Mouse (Mus musculus): ENCODE measurements at regions not wholly inside any gene's neighbourhood (a gene's known extent, or its start where the extent isn't known, plus 50 kb on each side); places are given as distances from the start of the nearest gene placed in this dataset.

DNA sequence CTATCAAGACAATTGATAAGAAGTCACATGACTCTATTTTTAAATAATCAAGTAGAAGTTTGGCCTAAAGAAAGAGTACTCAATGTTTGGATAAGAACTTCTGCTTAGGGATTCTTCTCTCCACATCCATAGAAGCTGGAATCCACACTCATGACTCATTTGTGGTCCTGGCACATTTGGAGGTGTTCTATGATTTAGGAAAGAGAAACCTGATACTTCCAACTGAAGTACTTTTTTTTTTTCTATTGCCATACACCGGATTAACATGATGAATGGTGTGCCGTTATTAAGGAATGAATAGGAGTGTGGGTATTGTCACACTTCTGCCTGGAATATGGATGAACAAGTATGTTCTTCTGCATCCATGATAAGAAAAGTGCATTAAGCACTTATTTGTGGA lies 158.5 kb upstream of the Pter start:
- Histone ChIP-seq H3K4me2 (no peak overlapping the region), H3K36me3 (no peaks in the 10 kb centered on the region), H3K27me3 (no peaks in the 10 kb centered on the region), H3K9ac (no peak overlapping the region), H3K9me3 (no peaks in the 10 kb centered on the region), H3K27ac (no peak overlapping the region), H3K4me1 (replicated peaks) (no peaks in the 10 kb centered on the region), H3K4me3 (no peak overlapping the region)
- WGBS, result 92% methylated on average over 2 of the region's 2 CpGs
- ATAC-seq (ENCODE audit: low FRiP score), result no peak

- Histone ChIP-seq H3K9ac (no peak overlapping the region), H3K4me1 (replicated peaks) (no peaks in the 10 kb centered on the region), H3K27me3 (no peaks in the 10 kb centered on the region), H3K4me3 (no peak overlapping the region), H3K27ac (no peak overlapping the region), H3K9me3 (no peaks in the 10 kb centered on the region), H3K4me2 (no peak overlapping the region), H3K36me3 (no peaks in the 10 kb centered on the region)
- 68% methylated on average over 3 of the region's 3 CpGs for WGBS
- ATAC-seq (ENCODE audit: low FRiP score), result no peak
Observed at GRCm38 (mm10) chr2:12776866-12777265, 147.0 kb upstream of the Pter start.

DNA sequence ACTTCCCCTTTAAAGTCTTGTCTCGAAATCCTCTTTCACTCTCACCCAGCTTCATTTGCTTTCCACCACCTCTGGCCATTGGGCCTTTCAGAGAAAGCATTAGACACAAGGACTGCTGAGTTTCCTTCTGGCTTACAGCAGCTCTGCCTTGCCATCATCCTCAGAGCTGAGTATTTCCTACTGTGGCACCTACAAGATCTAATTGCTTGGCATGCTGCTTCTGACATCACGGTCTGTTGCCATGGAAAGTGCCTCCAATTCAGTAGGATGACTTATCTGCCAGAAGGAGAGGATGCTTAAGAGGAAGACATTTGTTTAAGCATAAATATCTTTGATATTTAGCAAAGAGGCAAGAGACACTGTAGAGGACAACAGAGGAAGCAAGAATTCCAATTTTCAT lies 146.1 kb upstream of the Pter start:
- 71% methylated on average over 2 of the region's 2 CpGs for WGBS
- no peak overlapping the region for H3K4me2 ChIP-seq
- H3K4me3 ChIP-seq, result no peak overlapping the region

GRCm38 (mm10) chr2:12792596-12792995 lies 131.2 kb upstream of the Pter start:
- Histone ChIP-seq H3K9ac (no peak overlapping the region), H3K36me3 (no peaks in the 10 kb centered on the region), H3K4me1 (replicated peaks) (no peaks in the 10 kb centered on the region), H3K27ac (no peak overlapping the region), H3K4me3 (no peak overlapping the region), H3K27me3 (no peaks in the 10 kb centered on the region), H3K9me3 (no peaks in the 10 kb centered on the region), H3K4me2 (no peak overlapping the region)
- ATAC-seq (ENCODE audit: low FRiP score), result no peak
- 77% methylated on average over 2 of the region's 2 CpGs for WGBS

More for the DNA sequence above, 146.1 kb upstream of the Pter start:
- no peaks in the 10 kb centered on the region for H3K36me3 ChIP-seq
- no peaks in the 10 kb centered on the region for H3K4me1 ChIP-seq (replicated peaks)
- H3K27ac ChIP-seq, result no peak overlapping the region
- no peak for ATAC-seq (ENCODE audit: low FRiP score)
- H3K9ac ChIP-seq, result no peak overlapping the region
- H3K9me3 ChIP-seq, result no peaks in the 10 kb centered on the region
- no peaks in the 10 kb centered on the region for H3K27me3 ChIP-seq

DNA sequence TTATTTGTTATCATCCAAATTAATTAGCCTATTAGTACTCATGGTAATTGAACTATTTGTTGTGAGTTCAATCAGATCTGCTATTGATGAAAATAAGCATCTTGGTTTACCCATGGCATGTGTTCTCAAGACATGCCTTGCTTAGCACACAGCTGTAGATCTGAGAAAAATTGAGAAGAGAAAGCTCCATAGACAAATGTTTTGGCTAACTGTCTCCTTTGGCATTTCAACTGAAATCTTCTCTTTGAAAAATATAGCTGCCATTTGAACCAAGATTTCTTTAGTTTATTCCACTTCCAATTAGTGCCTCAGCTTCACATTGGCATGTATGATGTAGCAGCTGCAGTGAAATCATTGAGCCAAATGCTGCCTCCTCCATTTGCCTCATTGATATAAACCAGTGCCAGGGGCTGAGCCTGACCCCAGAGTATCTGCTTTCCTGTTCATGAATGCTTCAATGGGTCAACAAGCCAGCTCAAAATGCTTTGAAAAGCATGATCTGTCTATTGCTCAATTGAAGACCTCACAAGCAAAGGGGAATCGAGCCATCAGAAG lies 126.1 kb upstream of the Pter start:
- no peaks in the 10 kb centered on the region for H3K9me3 ChIP-seq
- H3K9ac ChIP-seq, result no peak overlapping the region
- 68% methylated on average over 1 of the region's 1 CpGs for WGBS
- no peak overlapping the region for H3K27ac ChIP-seq
- no peaks in the 10 kb centered on the region for H3K36me3 ChIP-seq
- no peak overlapping the region for H3K4me2 ChIP-seq
- no peak for ATAC-seq (ENCODE audit: low FRiP score)
- H3K27me3 ChIP-seq, result no peaks in the 10 kb centered on the region
- no peaks in the 10 kb centered on the region for H3K4me1 ChIP-seq (replicated peaks)
- H3K4me3 ChIP-seq, result no peak overlapping the region

GRCm38 (mm10) chr2:12799153-12799925 lies 124.5 kb upstream of the Pter start:
- no peaks in the 10 kb centered on the region for H3K4me1 ChIP-seq (replicated peaks)
- 92% methylated on average over 4 of the region's 4 CpGs for WGBS
- no peak overlapping the region for H3K27ac ChIP-seq
- ATAC-seq (ENCODE audit: low FRiP score), result no peak
- no peaks in the 10 kb centered on the region for H3K9me3 ChIP-seq
- no peak overlapping the region for H3K4me2 ChIP-seq
- no peaks in the 10 kb centered on the region for H3K27me3 ChIP-seq
- no peak overlapping the region for H3K4me3 ChIP-seq
- H3K9ac ChIP-seq, result no peak overlapping the region
- H3K36me3 ChIP-seq, result no peaks in the 10 kb centered on the region

GRCm38 (mm10) chr2:12802667-12803066 lies 121.2 kb upstream of the Pter start:
- Histone ChIP-seq H3K27me3 (no peaks in the 10 kb centered on the region), H3K4me3 (no peak overlapping the region), H3K9me3 (no peaks in the 10 kb centered on the region), H3K9ac (no peak overlapping the region), H3K4me1 (replicated peaks) (no peaks in the 10 kb centered on the region), H3K27ac (no peak overlapping the region), H3K36me3 (no peaks in the 10 kb centered on the region), H3K4me2 (no peak overlapping the region)
- 66% methylated on average over 1 of the region's 1 CpGs for WGBS
- ATAC-seq (ENCODE audit: low FRiP score), result no peak

- Histone ChIP-seq H3K27me3 (no peaks in the 10 kb centered on the region), H3K9ac (no peak overlapping the region), H3K4me1 (replicated peaks) (no peaks in the 10 kb centered on the region), H3K9me3 (no peaks in the 10 kb centered on the region), H3K27ac (no peak overlapping the region), H3K4me2 (no peak overlapping the region), H3K4me3 (no peak overlapping the region), H3K36me3 (no peaks in the 10 kb centered on the region)
- 77% methylated on average over 2 of the region's 2 CpGs for WGBS
- no peak for ATAC-seq (ENCODE audit: low FRiP score)
Observed at GRCm38 (mm10) chr2:12805096-12805495, 118.7 kb upstream of the Pter start.

GRCm38 (mm10) chr2:12808466-12808865 lies 115.4 kb upstream of the Pter start:
- Histone ChIP-seq H3K36me3 (no peaks in the 10 kb centered on the region), H3K4me1 (replicated peaks) (no peaks in the 10 kb centered on the region), H3K4me3 (no peak overlapping the region), H3K4me2 (no peak overlapping the region), H3K9ac (no peak overlapping the region), H3K27ac (no peak overlapping the region), H3K9me3 (peaks cover 6% of the 10 kb centered on the region; the same call in 1 of the 2 replicates), H3K27me3 (no peaks in the 10 kb centered on the region)
- no peak for ATAC-seq (ENCODE audit: low FRiP score)
- WGBS, result 79% methylated on average over 5 of the region's 5 CpGs

- WGBS, result 90% methylated on average over 5 of the region's 5 CpGs
- no peaks in the 10 kb centered on the region for H3K36me3 ChIP-seq
- peaks cover 6% of the 10 kb centered on the region; the same call in 1 of the 2 replicates for H3K9me3 ChIP-seq
- no peak overlapping the region for H3K9ac ChIP-seq
- no peaks in the 10 kb centered on the region for H3K4me1 ChIP-seq (replicated peaks)
- H3K4me3 ChIP-seq, result no peak overlapping the region
- ATAC-seq (ENCODE audit: low FRiP score), result no peak
- no peaks in the 10 kb centered on the region for H3K27me3 ChIP-seq
- H3K27ac ChIP-seq, result no peak overlapping the region
- H3K4me2 ChIP-seq, result no peak overlapping the region
Observed at GRCm38 (mm10) chr2:12815339-12815738, 108.5 kb upstream of the Pter start.

DNA sequence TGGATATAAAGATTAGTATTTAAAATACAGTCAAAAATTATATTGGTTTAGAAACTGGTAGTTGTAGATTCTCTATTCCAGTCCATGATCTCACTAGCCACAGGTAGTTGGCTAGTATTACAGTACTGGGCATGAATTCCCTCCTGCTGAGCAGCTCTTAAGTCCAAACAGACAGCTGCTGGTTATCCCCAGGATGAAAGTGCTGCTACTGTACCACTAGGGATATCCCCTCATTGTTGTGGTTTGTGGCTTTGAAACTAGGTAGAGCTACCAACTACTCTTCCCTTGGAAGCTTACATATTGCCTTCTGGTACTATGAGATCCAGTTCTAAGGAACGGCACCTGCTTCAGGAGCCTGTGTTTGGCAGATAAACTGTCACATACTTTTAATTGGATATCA lies 97.9 kb upstream of the Pter start:
- Histone ChIP-seq H3K9ac (no peak overlapping the region), H3K4me2 (no peak overlapping the region), H3K4me3 (no peak overlapping the region), H3K36me3 (no peaks in the 10 kb centered on the region), H3K27me3 (no peaks in the 10 kb centered on the region), H3K9me3 (no peaks in the 10 kb centered on the region), H3K4me1 (replicated peaks) (no peaks in the 10 kb centered on the region), H3K27ac (no peak overlapping the region)
- WGBS, result 100% methylated on average over 1 of the region's 1 CpGs
- no peak for ATAC-seq (ENCODE audit: low FRiP score)

DNA sequence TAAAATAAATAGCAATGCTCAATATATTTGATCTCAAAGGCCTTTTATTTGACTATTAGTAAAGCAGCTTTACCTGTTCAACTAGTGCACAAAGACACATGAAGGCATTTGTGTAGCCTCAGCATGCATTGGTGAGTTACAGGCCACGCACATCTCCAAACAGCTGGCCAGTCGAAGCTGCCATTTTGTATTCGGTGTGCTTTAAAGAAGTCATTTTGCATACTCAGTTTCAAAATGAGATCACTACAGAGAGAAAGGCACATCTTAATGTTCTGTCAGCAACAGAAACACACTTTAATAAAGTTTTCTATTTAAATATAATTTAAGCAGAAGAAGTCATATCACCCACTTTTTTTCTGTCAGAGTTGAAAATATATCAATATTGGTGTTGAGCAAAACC lies 90.3 kb upstream of the Pter start:
- WGBS, result 98% methylated on average over 3 of the region's 3 CpGs

DNA sequence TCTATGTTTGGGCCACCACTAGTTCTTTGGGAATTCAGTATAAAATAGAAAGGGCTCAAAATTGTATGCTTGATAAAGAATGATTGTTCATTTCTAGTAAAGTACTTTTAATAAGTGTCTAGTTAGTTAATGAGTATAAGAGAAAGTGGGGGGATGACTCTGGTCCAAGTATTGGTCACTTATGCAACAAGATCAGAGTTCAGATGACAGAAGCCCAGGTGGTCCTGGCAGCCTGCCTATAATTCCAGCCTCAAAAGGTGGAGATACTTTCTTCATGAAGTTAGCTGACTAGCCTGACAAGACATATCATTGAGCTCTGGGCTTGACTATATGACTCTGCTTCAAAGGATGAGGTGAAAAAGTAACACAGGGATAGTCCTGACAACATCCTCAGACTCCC lies 57.3 kb upstream of the Pter start:
- no peak overlapping the region for H3K4me3 ChIP-seq
- no peak overlapping the region for H3K27ac ChIP-seq
- no peak overlapping the region for H3K9ac ChIP-seq
- H3K27me3 ChIP-seq, result no peaks in the 10 kb centered on the region
- ATAC-seq (ENCODE audit: low FRiP score), result no peak
- H3K36me3 ChIP-seq, result no peaks in the 10 kb centered on the region
- H3K4me1 ChIP-seq (replicated peaks), result no peaks in the 10 kb centered on the region
- H3K4me2 ChIP-seq, result no peak overlapping the region
- H3K9me3 ChIP-seq, result no peaks in the 10 kb centered on the region

More for the DNA sequence above, 90.3 kb upstream of the Pter start:
- Histone ChIP-seq H3K4me1 (replicated peaks) (no peaks in the 10 kb centered on the region), H3K27ac (no peak overlapping the region), H3K36me3 (no peaks in the 10 kb centered on the region), H3K4me2 (no peak overlapping the region), H3K9ac (no peak overlapping the region), H3K4me3 (no peak overlapping the region), H3K9me3 (no peaks in the 10 kb centered on the region), H3K27me3 (no peaks in the 10 kb centered on the region)
- ATAC-seq (ENCODE audit: low FRiP score), result no peak

Data from hindbrain, embryonic 13.5 days (tissue).